Mouse (Mus musculus) thymus, postnatal 14 days (tissue): ENCODE measurements around the gene Rpl28.

Experiments
- DNase-seq: peaks from one replicate; pipeline ENCODE4 v3.0.0; 2021

The Rpl28 gene

DNA sequence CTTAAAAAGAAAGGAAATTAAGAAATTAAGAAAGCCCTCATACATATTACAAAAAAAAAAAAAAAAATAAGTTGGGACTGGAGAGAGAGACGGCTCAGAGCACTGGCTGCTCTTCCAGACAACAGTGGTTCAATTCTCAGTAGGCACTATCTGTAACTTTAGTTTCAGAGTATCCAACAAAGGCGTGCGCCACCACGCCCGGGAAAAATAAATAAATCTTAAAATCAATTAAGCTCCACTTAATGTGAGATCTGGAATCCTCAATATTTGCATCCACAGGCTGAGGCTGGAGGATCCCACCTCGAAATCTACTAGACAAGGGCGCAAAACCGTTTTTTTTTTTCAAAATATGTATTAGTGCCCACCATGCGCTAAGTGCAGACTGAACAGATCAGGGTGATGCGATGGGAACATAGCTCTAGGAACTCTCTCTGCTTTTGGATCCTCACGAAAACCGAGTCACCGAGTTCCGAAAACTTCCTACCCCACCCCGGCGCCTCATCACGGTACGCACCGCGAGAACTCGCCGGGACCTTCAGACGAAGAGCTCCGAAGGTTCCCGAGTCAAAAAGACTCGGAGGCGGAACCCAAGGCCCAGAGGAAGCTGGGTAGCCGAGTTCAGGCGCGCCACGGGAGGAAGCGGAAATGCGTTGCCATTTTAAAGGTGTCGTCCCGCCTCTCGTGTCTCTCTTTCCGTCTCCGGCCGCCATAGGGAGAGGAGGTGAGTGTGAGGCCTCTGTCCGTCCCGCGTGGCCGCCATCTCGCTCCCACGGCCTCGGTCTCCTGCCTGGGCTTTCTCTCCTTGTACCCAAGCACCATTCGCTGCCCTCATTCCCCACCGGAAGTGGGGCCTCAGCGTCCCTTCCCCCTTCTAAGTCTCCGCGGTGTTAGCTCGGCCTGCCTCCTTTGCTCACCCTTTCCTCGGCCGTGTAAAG is at the start of gene Rpl28:
TSS of gene Rpl28 (plus strand) at position 597 of the 935 bp plus-strand sequence.
- DNase-seq, result peak; percentile 95

- DNase-seq, result no peak
These were observed 49.3 kb upstream of the Rpl28 start for GRCm38 (mm10) chr7:4743354-4743753.

- DNase-seq, result no peak
These were observed 47.8 kb upstream of the Rpl28 start for GRCm38 (mm10) chr7:4744886-4745285.

GRCm38 (mm10) chr7:4746326-4746980 is 46.2 kb upstream of the Rpl28 start:
- no peak for DNase-seq

GRCm38 (mm10) chr7:4747156-4747899 is 45.3 kb upstream of the Rpl28 start:
- DNase-seq, result no peak

GRCm38 (mm10) chr7:4748321-4748720 is 44.4 kb upstream of the Rpl28 start:
- no peak for DNase-seq

- DNase-seq, result no peak
These were observed 43.5 kb upstream of the Rpl28 start for GRCm38 (mm10) chr7:4749169-4749568.

GRCm38 (mm10) chr7:4751971-4752820 is 40.5 kb upstream of the Rpl28 start:
- DNase-seq, result peak; percentile 54

DNA sequence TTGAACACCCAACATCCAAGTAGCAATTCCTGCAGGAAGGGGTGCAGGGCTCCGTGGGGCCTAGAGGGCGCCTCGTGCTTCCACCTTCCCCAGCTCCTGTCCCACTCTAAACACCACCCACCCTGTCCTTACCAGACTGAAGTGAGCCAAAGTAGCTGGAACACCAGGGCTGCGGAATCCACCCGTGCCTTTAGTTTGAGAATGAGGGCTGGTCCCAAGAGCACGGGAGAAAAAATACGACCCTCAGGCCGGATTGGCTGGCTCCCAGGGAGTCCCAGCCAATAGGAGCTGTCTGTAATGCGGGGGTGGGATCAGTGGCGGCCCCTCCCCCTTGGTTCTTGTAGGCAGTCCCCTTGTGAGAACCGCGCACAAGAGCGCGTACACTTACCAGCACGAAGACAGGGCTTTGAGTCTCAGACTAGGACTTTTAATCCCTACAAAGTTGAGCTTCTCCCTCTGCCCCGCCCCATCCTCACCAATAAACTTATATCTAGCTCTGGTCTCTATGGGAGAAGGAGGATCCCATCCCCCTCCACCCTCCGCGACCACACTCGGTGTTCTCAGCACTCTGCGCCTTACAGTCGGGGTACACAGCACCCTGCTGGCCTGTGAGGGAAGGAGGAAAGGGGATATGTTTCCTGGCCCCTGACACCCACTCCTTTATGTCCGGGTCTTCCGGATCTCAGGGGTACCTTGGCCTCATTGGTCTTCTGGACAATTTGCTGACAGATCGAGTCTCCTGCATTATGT is 39.7 kb upstream of the Rpl28 start, which contains the start of gene Cox6b2:
TSS of gene Cox6b2 (minus strand) at position 274 of the 750 bp plus-strand sequence.
- peak; percentile 94 for DNase-seq

- no peak for DNase-seq
These were observed 33.0 kb upstream of the Rpl28 start for GRCm38 (mm10) chr7:4759670-4760069.

GRCm38 (mm10) chr7:4764946-4765710 is 27.5 kb upstream of the Rpl28 start:
- DNase-seq, result no peak

GRCm38 (mm10) chr7:4771202-4771601 is 21.5 kb upstream of the Rpl28 start, which contains the start of gene Fam71e2:
Gene Fam71e2 (minus strand): TSS chr7:4771302.
- no peak for DNase-seq

- no peak for DNase-seq
These were observed 16.5 kb upstream of the Rpl28 start for GRCm38 (mm10) chr7:4776131-4776530.

- peak; percentile 59 for DNase-seq
These were observed 15.5 kb upstream of the Rpl28 start for GRCm38 (mm10) chr7:4776861-4777830.

DNA sequence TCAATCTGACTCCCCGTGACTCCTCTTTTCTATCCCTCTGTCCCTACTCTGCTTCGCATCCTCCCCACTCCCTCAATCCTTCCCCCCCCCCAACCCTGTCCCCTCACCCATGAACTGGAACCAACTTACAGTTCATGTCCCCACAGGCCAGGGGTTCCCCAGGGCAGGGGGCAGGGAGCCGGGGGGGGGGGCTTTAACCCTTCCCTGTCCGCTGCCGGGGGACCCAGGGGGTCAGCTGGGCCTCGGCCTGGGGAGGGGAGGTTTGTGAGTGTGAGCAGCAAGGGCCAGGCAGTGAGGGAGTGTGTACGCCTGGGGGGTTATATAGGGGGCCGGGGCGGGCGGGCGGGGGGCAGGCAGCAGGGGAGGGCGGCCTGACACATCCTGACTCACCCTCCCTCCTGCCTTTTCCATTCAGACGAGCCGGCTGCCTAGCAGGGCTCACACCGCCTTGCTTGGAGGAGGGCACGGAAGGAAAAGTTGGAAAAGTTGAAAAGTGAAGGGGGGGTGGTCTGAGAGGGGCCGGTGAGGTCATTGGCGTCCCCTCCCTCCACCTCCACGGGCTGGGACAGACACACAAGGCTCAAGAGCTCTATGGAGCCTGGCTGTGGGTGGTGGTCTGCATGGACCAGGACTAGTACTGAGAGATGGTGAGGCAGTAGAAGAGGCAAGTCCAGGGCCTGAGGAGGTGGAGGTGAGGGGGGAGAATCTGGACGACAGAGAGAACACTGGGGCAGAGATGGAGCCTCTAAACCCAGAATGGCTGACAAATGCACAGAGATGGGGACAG is 14.6 kb upstream of the Rpl28 start:
- DNase-seq, result no peak

DNA sequence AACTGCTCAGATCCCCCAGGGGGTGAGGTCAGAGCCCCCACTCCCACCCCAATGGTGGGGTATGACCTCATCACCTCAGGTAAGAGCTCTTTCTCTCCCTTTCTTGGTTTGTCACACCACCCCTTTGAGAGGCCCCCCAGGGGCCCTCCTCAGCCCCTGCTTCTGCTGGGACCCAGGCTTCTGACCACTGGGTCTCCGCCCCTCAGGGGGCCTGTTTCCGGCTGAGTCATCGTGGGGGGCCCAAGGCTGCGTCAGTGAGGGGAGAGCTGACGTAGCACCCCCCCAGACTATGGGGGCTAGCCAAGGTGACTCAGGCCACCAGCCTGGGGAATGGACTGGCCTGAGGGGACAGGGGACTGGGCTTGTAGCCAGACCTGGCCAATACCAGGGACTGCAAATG is 12.8 kb upstream of the Rpl28 start:
- DNase-seq, result no peak

DNA sequence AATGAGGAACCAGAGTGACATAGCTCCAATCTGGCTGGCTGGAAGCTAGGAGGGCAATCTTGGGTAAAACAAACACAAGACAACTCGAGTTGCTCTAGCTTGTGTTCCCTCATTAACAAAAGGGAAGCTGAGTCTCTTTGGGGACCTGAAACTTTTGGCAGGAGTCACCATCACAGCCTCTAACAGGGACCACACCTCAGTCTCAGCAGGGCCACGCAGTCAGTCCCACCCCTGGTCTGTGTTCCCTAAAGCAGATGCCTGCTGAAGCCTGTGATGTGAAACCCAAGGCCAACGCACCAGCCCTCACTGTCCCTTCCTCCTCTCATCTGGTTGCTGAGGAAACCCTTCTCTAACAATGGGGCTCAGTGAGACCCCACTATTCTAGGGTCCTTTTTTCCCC is 10.5 kb upstream of the Rpl28 start:
- no peak for DNase-seq

DNA sequence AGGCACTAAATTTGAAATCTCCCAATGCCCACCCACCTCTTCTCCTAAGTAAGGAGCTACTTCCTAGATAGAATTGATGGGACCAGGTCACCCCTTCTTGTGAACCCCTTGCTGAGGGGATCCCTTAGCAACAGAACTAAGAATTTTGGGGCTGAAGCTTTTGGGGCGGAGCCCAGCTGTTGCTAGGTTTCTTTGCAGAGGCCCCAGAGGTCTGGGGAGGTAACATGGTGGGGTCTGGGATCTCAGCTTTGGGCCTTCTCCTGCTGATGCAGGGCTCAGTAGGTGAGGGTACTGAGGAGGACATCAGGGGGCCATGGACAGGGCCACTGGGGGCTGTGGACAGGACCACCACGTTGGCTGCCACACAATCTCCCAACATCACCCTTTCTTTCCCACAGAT is 9.9 kb upstream of the Rpl28 start, which contains the start of the genes Il11 and Tmem190:
TSS of gene Il11 (minus strand) at position 101 of the 400 bp plus-strand sequence.
TSS of gene Tmem190 (plus strand) at position 179 of the 400 bp plus-strand sequence.
- DNase-seq, result no peak
